Mouse (Mus musculus): ENCODE measurements around the gene Fam173b. TPM values are rescaled to one million over a fixed set of nuclear protein-coding genes. Genes with fewer than 3 reads are reported as not detected.

The Fam173b gene
- total and polyA plus RNA-seq, 3 experiments = 24.5 to 33.8 (median 32.1) TPM

GRCm38 (mm10) chr15:31661802-31662201 lies 60.1 kb downstream of the Fam173b start:
- DNase-seq (ENCODE audit: extremely low read depth) = no peak
- TF ChIP-seq MYC (IDR thresholded peaks at IDR 0.05; ENCODE audit: low read depth, low read length) (no peak), MAZ (IDR thresholded peaks at IDR 0.05; ENCODE audit: low read depth, low read length) (no peak), PAX5 (IDR thresholded peaks at IDR 0.05; ENCODE audit: low read length) (no peak), MEF2A (IDR thresholded peaks at IDR 0.05; ENCODE audit: borderline replicate concordance, low read depth, low read length) (no peak), TBP (conservative IDR thresholded peaks at IDR 0.05; ENCODE audit: low read depth, low read length) (no peak)
- no peaks in the 10 kb centered on the region for H3K79me2 ChIP-seq (replicated peaks; ENCODE audit: control insufficient read depth, extremely low read depth, insufficient read depth, poor library complexity, severe bottlenecking)
- H3K27ac ChIP-seq (ENCODE audit: insufficient read depth, low read depth) = no peak overlapping the region
- peaks cover 0 to 2% of the 10 kb centered on the region in 2 experiments; a peak in 1 of 4 replicates for H3K4me1 ChIP-seq (ENCODE audit: control insufficient read depth in 1 of 2, insufficient read depth in 2 of 2)
- H3K4me2 ChIP-seq (ENCODE audit: insufficient read depth, low read depth, poor library complexity, severe bottlenecking) = no peak overlapping the region
- no peak overlapping the region for H3K4me3 ChIP-seq (replicated peaks in 1 of 3; ENCODE audit: low read depth in 2 of 3, low read length in 2 of 3, poor library complexity in 1 of 3)
- dilution Hi-C loops (cut with MboI; ENCODE audit: extremely low pct_ligation_motif_present, extremely low pct_unique_long_range_greater_than_20kb, low sequenced_read_pairs) = no loop called here
- H3K9ac ChIP-seq (ENCODE audit: insufficient read depth, low read depth) = no peak overlapping the region
- no peaks in the 10 kb centered on the region for H3K9me3 ChIP-seq (replicated peaks; ENCODE audit: low read length)
- H3K27me3 ChIP-seq (replicated peaks) = no peaks in the 10 kb centered on the region
- in situ Hi-C loops (cut with MboI; ENCODE audit: low pct_ligation_motif_present, low pct_unique_long_range_greater_than_20kb, low sequenced_read_pairs) = no loop called here
- no peaks in the 10 kb centered on the region for H3K36me3 ChIP-seq (replicated peaks in 1 of 2; ENCODE audit: control insufficient read depth in 1 of 2, insufficient read depth in 1 of 2, low read length in 1 of 2)

DNA sequence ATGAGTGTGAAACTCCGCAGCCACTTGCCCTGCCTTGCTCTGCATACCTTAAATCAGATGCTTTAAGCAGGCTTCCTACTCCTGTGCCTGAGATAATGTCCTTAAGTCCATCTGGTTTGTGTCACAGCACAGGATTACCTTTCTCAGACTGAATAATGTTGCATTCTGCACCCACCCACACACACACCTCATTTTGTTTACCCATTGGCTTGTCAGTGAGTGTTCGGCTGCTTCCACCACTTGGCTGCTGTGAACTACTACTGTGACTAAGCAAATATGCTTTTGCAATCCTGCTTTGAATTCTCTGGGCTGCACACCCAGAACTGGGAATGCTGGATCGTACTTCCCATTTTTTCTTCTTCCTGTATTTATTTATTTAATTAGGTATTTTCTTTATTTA lies 61.4 kb downstream of the Fam173b start:
- no peak for DNase-seq (ENCODE audit: extremely low read depth)
- Histone ChIP-seq H3K4me3 (replicated peaks in 1 of 3; ENCODE audit: low read depth in 2 of 3, low read length in 2 of 3, poor library complexity in 1 of 3) (no peak overlapping the region), H3K79me2 (replicated peaks; ENCODE audit: control insufficient read depth, extremely low read depth, insufficient read depth, poor library complexity, severe bottlenecking) (no peaks in the 10 kb centered on the region), H3K9ac (ENCODE audit: insufficient read depth, low read depth) (no peak overlapping the region), H3K27ac (ENCODE audit: insufficient read depth, low read depth) (no peak overlapping the region), H3K27me3 (replicated peaks) (no peaks in the 10 kb centered on the region), H3K36me3 (replicated peaks in 1 of 2; ENCODE audit: control insufficient read depth in 1 of 2, insufficient read depth in 1 of 2, low read length in 1 of 2) (no peaks in the 10 kb centered on the region), H3K4me2 (ENCODE audit: insufficient read depth, low read depth, poor library complexity, severe bottlenecking) (no peak overlapping the region), H3K9me3 (replicated peaks; ENCODE audit: low read length) (no peaks in the 10 kb centered on the region), H3K4me1 (ENCODE audit: control insufficient read depth in 1 of 2, insufficient read depth in 2 of 2) (no peaks in the 10 kb centered on the region; a peak in 1 of 4 replicates)
- dilution Hi-C loops (cut with MboI; ENCODE audit: extremely low pct_ligation_motif_present, extremely low pct_unique_long_range_greater_than_20kb, low sequenced_read_pairs) = no loop called here
- in situ Hi-C loops (cut with MboI; ENCODE audit: low pct_ligation_motif_present, low pct_unique_long_range_greater_than_20kb, low sequenced_read_pairs) = no loop called here
- no peak for TF ChIP-seq IRF4 (IDR thresholded peaks at IDR 0.05; ENCODE audit: low read depth, low read length)
- no peak for TF ChIP-seq ZMIZ1 (IDR thresholded peaks at IDR 0.05; ENCODE audit: low read depth, low read length)
- no peak for TF ChIP-seq ZNF384 (IDR thresholded peaks at IDR 0.05; ENCODE audit: low read depth, low read length)
- TF ChIP-seq UBTF (IDR thresholded peaks at IDR 0.05; ENCODE audit: low read depth, low read length) = no peak
- no peak for TF ChIP-seq PAX5 (IDR thresholded peaks at IDR 0.05; ENCODE audit: low read length)
- TF ChIP-seq JUN (IDR thresholded peaks at IDR 0.05; ENCODE audit: insufficient read depth, low read depth, low read length) = no peak
- TF ChIP-seq TCF12 (IDR thresholded peaks at IDR 0.05; ENCODE audit: low read depth, low read length) = no peak
- no peak for TF ChIP-seq USF2 (conservative IDR thresholded peaks at IDR 0.05; ENCODE audit: low read depth, low read length)

Other genes with a start within 250 kb of the Fam173b start
- 38.1 and 50.0 TPM in 2 replicates for gene Ankrd33b, start 234.1 kb upstream of the Fam173b start, total RNA-seq (2012; rRNA removed)
- 69.1 and 69.6 TPM in 2 replicates for gene Ankrd33b, start 234.1 kb upstream of the Fam173b start, total RNA-seq (2014; rRNA removed)
- gene Ankrd33b, start 234.1 kb upstream of the Fam173b start, polyA plus RNA-seq (2012; ENCODE audit: insufficient read length, low read depth) = 55.3 and 60.3 TPM in 2 replicates
- 2.1 and 2.9 TPM in 2 replicates for gene Ropn1l, start 148.1 kb upstream of the Fam173b start, total RNA-seq (2012; rRNA removed)
- gene Ropn1l, start 148.1 kb upstream of the Fam173b start, total RNA-seq (2014; rRNA removed) = 2.0 and 2.6 TPM in 2 replicates
- 1.1 and 1.7 TPM in 2 replicates for gene Ropn1l, start 148.1 kb upstream of the Fam173b start, polyA plus RNA-seq (2012; ENCODE audit: insufficient read length, low read depth)
- 18.0 and 18.3 TPM in 2 replicates for gene March6, start 70.8 kb upstream of the Fam173b start, total RNA-seq (2012; rRNA removed)
- gene March6, start 70.8 kb upstream of the Fam173b start, total RNA-seq (2014; rRNA removed) = 29.1 and 29.3 TPM in 2 replicates
- gene March6, start 70.8 kb upstream of the Fam173b start, polyA plus RNA-seq (2012; ENCODE audit: insufficient read length, low read depth) = 32.2 and 41.4 TPM in 2 replicates
- gene Cmbl, start 36.5 kb upstream of the Fam173b start, total RNA-seq (2012; rRNA removed) = not detected in 2 replicates
- not detected in 2 replicates for gene Cmbl, start 36.5 kb upstream of the Fam173b start, total RNA-seq (2014; rRNA removed)
- gene Cmbl, start 36.5 kb upstream of the Fam173b start, polyA plus RNA-seq (2012; ENCODE audit: insufficient read length, low read depth) = 0.27 TPM in 1 of 2 replicates, not detected in the other
- gene Cct5, start within 50 bp of the Fam173b start, total RNA-seq (2012; rRNA removed) = 883 and 996 TPM in 2 replicates
- gene Cct5, start within 50 bp of the Fam173b start, total RNA-seq (2014; rRNA removed) = 1,445 and 1,471 TPM in 2 replicates
- gene Cct5, start within 50 bp of the Fam173b start, polyA plus RNA-seq (2012; ENCODE audit: insufficient read length, low read depth) = 858 and 964 TPM in 2 replicates

All from CH12.LX (cell line).